Mouse (Mus musculus) adrenal gland (tissue): ENCODE measurements around the gene Zfp36l2.

Experiments
- intact Hi-C: fragments of 180-260 bp; cut with DNase I; formaldehyde crosslinking; loops from one replicate; pipeline ENCODE4 v1.15.1; 2025

The Zfp36l2 gene

GRCm38 (mm10) chr17:84136669-84137392, 50.9 kb downstream of the Zfp36l2 start:
- intact Hi-C loops, result no loop called here

GRCm38 (mm10) chr17:84136217-84136616, 51.5 kb downstream of the Zfp36l2 start:
- intact Hi-C loops, result no loop called here

- intact Hi-C loops, result no loop called here
Measured at GRCm38 (mm10) chr17:84135243-84135642, 52.5 kb downstream of the Zfp36l2 start.
